Mouse (Mus musculus) thymus, adult 2 months (tissue): Measurements from ENCODE around the gene Tmem237. TPM values are rescaled to one million over a fixed set of nuclear protein-coding genes. Genes with fewer than 3 reads are reported as not detected.

Experiments used
- DNase-seq: peaks from one replicate; pipeline ENCODE4 v3.0.0; 2021
- H3K27ac ChIP-seq: fragments of 200-500 bp; 2 replicates; pipeline ENCODE4 v1.5.1; 2012; ENCODE audit warnings: low read length, control low read depth; ENCODE audit not compliant: control insufficient read depth, insufficient read depth
- H3K27me3 ChIP-seq: fragments of 200-500 bp; 2 replicates; pipeline ENCODE4 v1.6.1; 2012; ENCODE audit warnings: mild to moderate bottlenecking, low read length, moderate library complexity, mixed read lengths; ENCODE audit not compliant: control insufficient read depth, insufficient read depth
- H3K36me3 ChIP-seq: fragments of 200-500 bp; 2 replicates; pipeline ENCODE4 v1.6.1; 2012; ENCODE audit warnings: mild to moderate bottlenecking, low read length, moderate library complexity; ENCODE audit not compliant: control insufficient read depth, insufficient read depth
- H3K4me1 ChIP-seq: fragments of 200-500 bp; replicated peaks from 2 replicates; pipeline ENCODE4 v1.6.1; 2012; ENCODE audit warnings: low read length; ENCODE audit not compliant: control insufficient read depth, insufficient read depth
- H3K4me3 ChIP-seq: fragments of 200-500 bp; 2 replicates; pipeline ENCODE4 v1.5.1; 2012; ENCODE audit warnings: mild to moderate bottlenecking, low read length, control low read depth, moderate library complexity; ENCODE audit not compliant: control insufficient read depth, insufficient read depth
- CTCF ChIP-seq: fragments of 200-500 bp; IDR thresholded peaks from 2 replicates; pipeline ENCODE4 v1.5.1; 2012; ENCODE audit warnings: mild to moderate bottlenecking, control low read depth, low read length, moderate library complexity, borderline replicate concordance; ENCODE audit not compliant: control insufficient read depth, poor library complexity, insufficient read depth; ENCODE audit errors: extremely low read depth
- POLR2A ChIP-seq: fragments of 200-500 bp; IDR thresholded peaks from 2 replicates; pipeline ENCODE4 v1.6.1; 2012; ENCODE audit warnings: mild to moderate bottlenecking, low read length, control low read depth, moderate library complexity; ENCODE audit not compliant: control insufficient read depth, poor library complexity, insufficient read depth; ENCODE audit errors: extremely low read depth
- WGBS: fragments of 180-500 bp; shearing (Covaris S2); methylation state at CpG from one replicate; pipeline ENCODE4 v1.1.7; 2018; 5-methylcytosine and 5-hydroxymethylcytosine counted together
- polyA plus RNA-seq: library from polyadenylated mRNA; depleted of rRNA; stranded (reverse); fragments of >200 nt; gene quantifications from 2 replicates; pipeline ENCODE4 v1.2.3, GENCODE M21; 2012

The Tmem237 gene
- polyA plus RNA-seq, 1 experiment: 3.6 TPM

DNA sequence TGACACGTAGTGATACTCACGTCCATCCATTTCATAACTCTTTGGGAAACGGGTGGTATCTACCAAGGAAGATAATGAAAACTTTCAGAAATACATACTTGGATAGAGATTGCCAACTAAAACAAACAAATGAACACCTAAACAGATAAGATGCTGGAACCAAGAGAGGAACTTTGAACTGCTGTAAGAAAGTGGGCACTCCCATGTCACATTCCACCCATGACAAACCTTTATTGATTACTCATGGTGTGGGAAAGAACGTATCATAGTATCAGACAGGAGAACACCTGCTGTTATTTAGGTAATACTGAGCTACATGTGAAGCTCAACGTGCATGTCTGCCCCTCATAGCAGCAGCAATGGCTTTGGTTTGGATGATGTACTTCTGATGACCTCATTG is 5.3 kb upstream of the Tmem237 start:
- Histone ChIP-seq H3K27ac (no peak overlapping the region), H3K27me3 (no peaks in the 10 kb centered on the region), H3K36me3 (no peaks in the 10 kb centered on the region), H3K4me1 (no peaks in the 10 kb centered on the region), H3K4me3 (no peak overlapping the region)
- TF ChIP-seq POLR2A: no peak
- TF ChIP-seq CTCF: no peak
- WGBS: 89% methylated on average over 5 of the region's 5 CpGs
- DNase-seq: no peak

DNA sequence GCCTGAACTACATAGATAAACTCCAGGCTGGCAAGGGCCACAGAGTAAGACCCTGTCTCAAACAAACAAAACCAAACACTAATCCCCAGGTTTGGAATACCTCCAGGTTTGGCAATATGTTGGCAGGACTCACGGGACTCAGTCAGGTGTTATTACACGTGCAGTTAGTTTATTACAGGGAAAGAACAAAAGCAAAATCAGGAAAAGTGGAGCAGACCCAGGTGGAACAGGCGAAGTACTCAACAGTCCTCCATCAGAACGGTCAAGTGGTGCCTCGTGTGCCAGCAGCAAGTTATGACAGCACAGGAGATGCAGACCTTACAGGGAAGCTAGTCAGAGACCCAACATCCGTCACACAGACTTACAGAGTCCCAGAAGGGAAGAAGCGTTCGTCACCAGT is 9.7 kb downstream of the Tmem237 start:
- TF ChIP-seq CTCF (no peak), POLR2A (no peak)
- Histone ChIP-seq H3K4me1 (no peaks in the 10 kb centered on the region), H3K27me3 (no peaks in the 10 kb centered on the region), H3K4me3 (no peak overlapping the region), H3K36me3 (no peaks in the 10 kb centered on the region), H3K27ac (no peak overlapping the region)
- no peak for DNase-seq
- WGBS: 95% methylated on average over 8 of the region's 8 CpGs

DNA sequence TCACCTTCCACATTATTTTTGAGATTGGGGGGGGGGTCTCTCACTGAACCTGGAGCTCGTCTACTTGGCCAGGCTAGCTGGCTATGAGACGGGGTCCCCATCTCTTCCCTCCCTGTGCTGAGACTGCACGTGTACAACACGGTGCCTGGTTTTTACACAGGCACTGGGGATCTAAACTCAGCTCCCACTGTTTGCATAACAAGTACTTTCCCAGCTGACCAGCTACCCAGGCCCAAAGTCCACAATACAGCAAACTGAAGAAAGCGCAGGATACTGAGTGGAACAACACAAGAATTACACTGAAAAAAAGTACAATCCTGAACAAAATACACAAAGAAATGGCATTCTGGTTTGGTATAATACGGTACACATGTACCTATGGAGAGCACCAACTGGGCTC is 18.1 kb downstream of the Tmem237 start:
- no peaks in the 10 kb centered on the region for H3K4me1 ChIP-seq
- no peak for DNase-seq
- TF ChIP-seq CTCF (no peak), POLR2A (no peak)
- no peaks in the 10 kb centered on the region for H3K27me3 ChIP-seq
- H3K4me3 ChIP-seq: no peak overlapping the region
- H3K27ac ChIP-seq: no peak overlapping the region
- 98% methylated on average over 6 of the region's 6 CpGs for WGBS
- H3K36me3 ChIP-seq: no peaks in the 10 kb centered on the region

DNA sequence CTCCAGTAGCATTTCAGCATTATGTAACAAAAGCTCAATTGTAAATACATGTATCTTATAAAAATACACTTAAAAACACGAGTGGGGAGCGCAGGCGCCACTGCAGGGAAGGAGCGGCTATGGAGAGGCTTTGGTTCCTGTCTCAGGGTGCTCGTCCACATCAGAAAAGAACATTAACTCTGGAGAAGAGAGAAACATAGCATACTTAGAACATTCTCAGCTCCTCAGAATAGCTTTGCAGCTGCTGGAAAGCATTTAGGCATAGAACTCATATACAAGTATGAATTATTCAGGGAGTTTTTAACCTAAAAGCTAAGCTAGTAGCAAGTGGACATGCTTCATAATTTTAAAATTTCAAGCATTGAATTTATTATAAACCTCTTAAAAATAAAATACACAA is 19.2 kb downstream of the Tmem237 start:
- TF ChIP-seq CTCF (no peak), POLR2A (no peak)
- no peaks in the 10 kb centered on the region for H3K36me3 ChIP-seq
- no peak overlapping the region for H3K4me3 ChIP-seq
- H3K27ac ChIP-seq: no peak overlapping the region
- no peaks in the 10 kb centered on the region for H3K27me3 ChIP-seq
- 95% methylated on average over 5 of the region's 5 CpGs for WGBS
- no peak for DNase-seq
- no peaks in the 10 kb centered on the region for H3K4me1 ChIP-seq

DNA sequence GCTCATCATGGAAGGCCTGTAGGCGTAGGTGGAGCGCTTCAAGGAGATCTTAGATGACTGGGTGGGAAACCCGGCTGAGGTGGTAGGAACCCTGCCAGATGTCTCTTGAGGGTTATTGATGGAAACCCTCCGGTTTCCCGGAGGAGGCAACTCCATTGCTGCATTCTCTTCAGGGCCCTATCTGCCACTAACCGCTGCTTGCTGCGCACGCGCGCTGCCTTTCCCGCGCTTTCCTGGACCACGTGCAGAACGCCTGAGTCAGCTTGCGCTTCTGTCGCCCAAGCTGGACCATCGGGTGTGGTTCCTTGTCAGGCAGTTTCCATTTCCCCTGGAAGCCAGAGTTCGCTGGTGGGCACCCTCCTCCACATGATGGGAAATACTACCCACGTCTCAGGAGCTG is 25.5 kb downstream of the Tmem237 start, which contains the start of gene C2cd6:
C2cd6 (minus strand) TSS at position 196 of the 400 bp plus-strand sequence.
- H3K27me3 ChIP-seq: no peaks in the 10 kb centered on the region
- H3K4me3 ChIP-seq: no peak within 1 kb of the TSS
- 96% methylated on average over 19 of the region's 19 CpGs for WGBS
- TF ChIP-seq CTCF (no peak), POLR2A (no peak)
- H3K27ac ChIP-seq: no peak within 1 kb of the TSS
- H3K36me3 ChIP-seq: no peaks in the 10 kb centered on the region
- no peaks in the 10 kb centered on the region for H3K4me1 ChIP-seq
- no peak for DNase-seq

DNA sequence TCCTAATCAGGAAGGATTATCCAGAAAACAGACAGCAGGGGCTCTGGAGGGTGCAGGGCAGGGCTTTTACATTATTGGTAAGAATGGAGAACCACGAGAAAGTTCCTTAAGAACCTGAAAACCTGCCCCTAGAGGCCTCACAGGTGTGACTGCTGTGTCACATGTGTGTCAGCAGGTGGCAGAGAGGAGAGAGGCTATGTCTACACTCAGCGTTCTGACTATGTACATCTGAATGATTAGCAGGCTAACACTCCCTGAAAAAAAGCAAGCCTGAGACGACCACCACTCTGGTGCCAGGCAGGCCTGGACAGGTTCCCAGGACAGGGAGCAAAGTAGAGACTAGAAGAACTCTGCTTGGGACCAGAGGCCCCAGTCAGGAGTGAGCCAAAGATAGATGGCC is 49.3 kb downstream of the Tmem237 start:
- 20% methylated on average over 3 of the region's 3 CpGs for WGBS
- TF ChIP-seq POLR2A (no peak), CTCF (peak; percentile 13; the same call in 1 of the 2 replicates)
- Histone ChIP-seq H3K36me3 (no peaks in the 10 kb centered on the region), H3K4me3 (no peak overlapping the region), H3K27me3 (no peaks in the 10 kb centered on the region), H3K4me1 (no peaks in the 10 kb centered on the region), H3K27ac (no peak overlapping the region)
- peak; percentile 48 for DNase-seq

DNA sequence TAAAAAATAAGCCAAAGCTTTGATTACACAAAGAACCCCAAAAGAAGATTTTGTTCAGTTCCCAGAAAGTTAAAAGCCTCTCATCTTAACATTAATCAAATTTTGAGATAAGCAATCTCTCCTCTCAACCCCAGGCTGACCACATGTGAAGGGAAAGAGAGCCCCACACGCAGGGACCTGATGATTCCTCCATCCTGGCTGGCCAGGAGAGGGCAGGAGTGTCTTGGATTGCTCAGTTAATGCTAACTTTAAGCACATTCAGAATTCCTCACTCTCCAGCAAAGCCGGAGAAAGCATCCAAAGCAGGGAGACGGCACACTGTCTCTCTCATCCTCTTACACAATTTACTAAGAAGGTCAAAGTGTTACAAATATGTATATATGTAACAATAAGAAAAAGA is 52.2 kb downstream of the Tmem237 start:
- no peak for TF ChIP-seq CTCF
- TF ChIP-seq POLR2A: no peak
- no peak for DNase-seq
- Histone ChIP-seq H3K4me1 (no peaks in the 10 kb centered on the region), H3K27me3 (no peaks in the 10 kb centered on the region), H3K27ac (no peak overlapping the region), H3K4me3 (no peak overlapping the region), H3K36me3 (no peaks in the 10 kb centered on the region)
- WGBS: 58% methylated on average over 3 of the region's 3 CpGs
